In the genomic region with DNA sequence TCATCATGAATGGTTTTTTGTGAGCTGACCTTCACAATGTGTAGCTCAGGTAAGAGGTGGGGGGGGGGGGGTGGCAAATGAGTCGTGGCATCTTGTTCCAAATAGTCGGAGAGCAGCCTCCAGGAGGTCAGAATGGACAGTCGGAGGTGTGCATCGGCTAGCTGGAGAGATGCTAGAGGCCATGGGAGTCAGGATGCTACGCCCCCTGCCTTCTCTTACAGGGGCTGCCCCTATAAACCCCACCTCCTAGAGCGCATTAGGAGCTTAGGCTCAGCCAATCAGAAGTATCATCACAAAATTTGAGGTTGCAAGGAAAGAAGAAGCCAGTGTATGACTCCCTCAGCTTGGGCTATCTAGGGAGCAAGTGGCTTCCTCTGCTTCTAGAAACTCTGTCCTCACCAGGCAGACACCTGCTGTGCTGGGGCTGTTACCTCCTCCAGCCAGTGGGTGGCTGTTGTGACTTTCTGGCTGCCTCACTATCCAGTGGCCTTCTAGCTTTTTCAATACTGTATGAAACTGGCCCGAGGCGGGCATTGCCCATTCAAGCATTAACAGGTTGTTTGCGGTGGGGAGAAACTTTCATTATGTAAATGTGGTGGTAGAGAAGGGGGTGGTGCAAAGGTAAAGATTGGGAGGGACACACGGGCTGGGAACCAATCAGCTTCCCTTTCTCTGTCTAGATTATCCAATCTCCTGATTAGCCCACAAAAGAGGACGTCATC, we compare ENCODE assay signal across 9 mouse cellular contexts.
DNase-seq lines count a peak whose midpoint lies in the region; TF ChIP-seq lines count a peak whose summit lies in the region.
"Had no signal": no experiment of that assay in that cellular context is flagged by ENCODE, and none has a peak within 500 bp of the region (broad histone marks: within the 10 kb centered on the region; RNA-seq: fewer than 3 reads in every experiment).

No protein-coding gene starts in this region.

- TF ChIP-seq CTCF in CH12.LX (conservative IDR thresholded peaks at IDR 0.05 in 1 of 2, IDR thresholded peaks at IDR 0.05 in 1 of 2; ENCODE audit: low read depth in 2 of 2, low read length in 2 of 2): peak in 1 of 2 experiments; percentile 67; a peak in 2 of 4 replicates

- no peak overlapping the region for H3K27ac ChIP-seq in CH12.LX (ENCODE audit: insufficient read depth, low read depth)
- H3K27ac ChIP-seq: hindbrain, embryonic 14.5 days had no signal

- TF ChIP-seq EP300 in CH12.LX (IDR thresholded peaks at IDR 0.05; ENCODE audit: low read length): no peak

- DNase-seq in CH12.LX (ENCODE audit: extremely low read depth): peak; percentile 94
- DNase-seq in c-Kit-positive CD71-negative TER-119-negative erythroid progenitor cells, embryonic 14.5 days (ENCODE audit: low read depth): peak; percentile 22
- peak; percentile 52 to 62 for DNase-seq in kidney, postnatal 36 days
- DNase-seq in skeletal muscle tissue, adult 2 months (ENCODE audit: low read depth, low spot score): peak; percentile 4
- no peak for DNase-seq in embryo, embryonic 10.5 days (ENCODE audit: low spot score)
- no peak for DNase-seq in cerebellum, postnatal 25 days
- no peak for DNase-seq in cerebellum, postnatal 4 days (ENCODE audit: low spot score in 2 of 2)
- DNase-seq: adrenal gland, adult 8-10 months had no signal

- 0 out of 2 replicates have a peak overlapping the region, but pooled peaks have one; percentile 26 for H3K4me2 ChIP-seq in CH12.LX (ENCODE audit: insufficient read depth, low read depth, poor library complexity, severe bottlenecking)
- H3K4me2 ChIP-seq: hindbrain, embryonic 14.5 days had no signal

- peaks cover 7 to 25% of the 10 kb centered on the region in 2 experiments; a peak in 3 of 4 replicates for H3K4me1 ChIP-seq in CH12.LX (ENCODE audit: control insufficient read depth in 1 of 2, insufficient read depth in 2 of 2)

- dilution Hi-C loops in CH12.LX (cut with MboI; ENCODE audit: extremely low pct_ligation_motif_present, extremely low pct_unique_long_range_greater_than_20kb, low sequenced_read_pairs): no loop called here

- no peak for TF ChIP-seq POLR2A in CH12.LX (IDR thresholded peaks at IDR 0.05; ENCODE audit: low read depth, low read length)

- peaks cover 29% of the 10 kb centered on the region for H3K27me3 ChIP-seq in CH12.LX (replicated peaks)

- in situ Hi-C loops in CH12.LX (cut with MboI; ENCODE audit: low pct_ligation_motif_present, low pct_unique_long_range_greater_than_20kb, low sequenced_read_pairs): no loop called here

- TF ChIP-seq RAD21 in CH12.LX (IDR thresholded peaks at IDR 0.05; ENCODE audit: low read depth, low read length): peak; percentile 29

- no peak overlapping the region for H3K9ac ChIP-seq in CH12.LX (ENCODE audit: insufficient read depth, low read depth)
- H3K9ac ChIP-seq: hindbrain, embryonic 14.5 days had no signal

- no peaks in the 10 kb centered on the region for H3K36me3 ChIP-seq in CH12.LX (replicated peaks in 1 of 2; ENCODE audit: control insufficient read depth in 1 of 2, insufficient read depth in 1 of 2, low read length in 1 of 2)

- peaks cover 2% of the 10 kb centered on the region for H3K9me3 ChIP-seq in CH12.LX (replicated peaks; ENCODE audit: low read length)

- no peaks in the 10 kb centered on the region for H3K79me2 ChIP-seq in CH12.LX (replicated peaks; ENCODE audit: control insufficient read depth, extremely low read depth, insufficient read depth, poor library complexity, severe bottlenecking)

- no peak overlapping the region for H3K4me3 ChIP-seq in CH12.LX (replicated peaks in 1 of 3; ENCODE audit: low read depth in 2 of 3, low read length in 2 of 3, poor library complexity in 1 of 3)

TF ChIP-seq in CH12.LX, 34 proteins besides CTCF, POLR2A, EP300 and RAD21:
- TF ChIP-seq ELF1 (IDR thresholded peaks at IDR 0.05; ENCODE audit: low read depth, low read length): no peak
- TF ChIP-seq RCOR1 (conservative IDR thresholded peaks at IDR 0.05; ENCODE audit: low read depth, low read length): 0 out of 2 replicates have a peak, but pooled peaks have one; percentile 38
- no peak for TF ChIP-seq GABPA (IDR thresholded peaks at IDR 0.05; ENCODE audit: insufficient replicate concordance, low read depth, low read length)
- no peak for TF ChIP-seq MYC (IDR thresholded peaks at IDR 0.05; ENCODE audit: low read depth, low read length)
- TF ChIP-seq ZMIZ1 (IDR thresholded peaks at IDR 0.05; ENCODE audit: low read depth, low read length): no peak
- no peak for TF ChIP-seq POLR2AphosphoS2 (IDR thresholded peaks at IDR 0.05; ENCODE audit: low read depth, low read length)
- no peak for TF ChIP-seq MAX (IDR thresholded peaks at IDR 0.05; ENCODE audit: low read length)
- no peak for TF ChIP-seq USF1 (IDR thresholded peaks at IDR 0.05; ENCODE audit: low read depth, low read length)
- no peak for TF ChIP-seq HCFC1 (IDR thresholded peaks at IDR 0.05; ENCODE audit: low read depth, low read length)
- peak; percentile 64; the same call in 1 of the 2 replicates for TF ChIP-seq E2F4 (IDR thresholded peaks at IDR 0.05; ENCODE audit: insufficient replicate concordance, low read depth, low read length)
- no peak for TF ChIP-seq USF2 (conservative IDR thresholded peaks at IDR 0.05; ENCODE audit: low read depth, low read length)
- TF ChIP-seq JUND (conservative IDR thresholded peaks at IDR 0.05; ENCODE audit: low read depth, low read length): no peak
- TF ChIP-seq IRF4 (IDR thresholded peaks at IDR 0.05; ENCODE audit: low read depth, low read length): peak; percentile 70; the same call in 1 of the 2 replicates
- peak; percentile 26 for TF ChIP-seq SMC3 (IDR thresholded peaks at IDR 0.05; ENCODE audit: low read depth, low read length)
- TF ChIP-seq NRF1 (IDR thresholded peaks at IDR 0.05; ENCODE audit: low read depth, low read length): no peak
- peak; percentile 86 for TF ChIP-seq MAFK (IDR thresholded peaks at IDR 0.05; ENCODE audit: insufficient replicate concordance, low read length)
- TF ChIP-seq CHD2 (IDR thresholded peaks at IDR 0.05; ENCODE audit: low read length): no peak
- TF ChIP-seq TBP (conservative IDR thresholded peaks at IDR 0.05; ENCODE audit: low read depth, low read length): no peak
- no peak for TF ChIP-seq ZC3H11A (IDR thresholded peaks at IDR 0.05; ENCODE audit: low read depth, low read length)
- TF ChIP-seq NELFE (IDR thresholded peaks at IDR 0.05; ENCODE audit: low read depth, low read length): no peak
- no peak for TF ChIP-seq ETS1 (conservative IDR thresholded peaks at IDR 0.05; ENCODE audit: low read depth, low read length)
- TF ChIP-seq CHD1 (IDR thresholded peaks at IDR 0.05; ENCODE audit: low read depth, low read length): no peak
- no peak for TF ChIP-seq SIN3A (IDR thresholded peaks at IDR 0.05; ENCODE audit: low read length)
- no peak for TF ChIP-seq JUN (IDR thresholded peaks at IDR 0.05; ENCODE audit: insufficient read depth, low read depth, low read length)
- TF ChIP-seq MXI1 (IDR thresholded peaks at IDR 0.05; ENCODE audit: low read depth, low read length): no peak
- TF ChIP-seq KAT2A (IDR thresholded peaks at IDR 0.05; ENCODE audit: insufficient replicate concordance, low read length): no peak
- peak; percentile 11; the same call in 1 of the 2 replicates for TF ChIP-seq TCF12 (IDR thresholded peaks at IDR 0.05; ENCODE audit: low read depth, low read length)
- no peak for TF ChIP-seq MAZ (IDR thresholded peaks at IDR 0.05; ENCODE audit: low read depth, low read length)
- TF ChIP-seq PAX5 (IDR thresholded peaks at IDR 0.05; ENCODE audit: low read length): no peak
- TF ChIP-seq ZKSCAN1 (IDR thresholded peaks at IDR 0.05; ENCODE audit: borderline replicate concordance, low read depth, low read length): no peak
- peak; percentile 55; the same call in 1 of the 2 replicates for TF ChIP-seq BHLHE40 (IDR thresholded peaks at IDR 0.05; ENCODE audit: low read depth, low read length)
- TF ChIP-seq ZNF384 (IDR thresholded peaks at IDR 0.05; ENCODE audit: low read depth, low read length): no peak
- peak; percentile 46; the same call in 1 of the 2 replicates for TF ChIP-seq MEF2A (IDR thresholded peaks at IDR 0.05; ENCODE audit: borderline replicate concordance, low read depth, low read length)
- TF ChIP-seq UBTF (IDR thresholded peaks at IDR 0.05; ENCODE audit: low read depth, low read length): no peak
TF ChIP-seq in CH12.LX: peak in this region for 8.

Comparison
In these comparisons a context has a peak if more than half of its experiments do, and no peak if none do; other contexts are left out.
1. DNase-seq: peak in CH12.LX (single experiment), c-Kit-positive CD71-negative TER-119-negative erythroid progenitor cells, embryonic 14.5 days (single experiment), kidney, postnatal 36 days (2 of 2) and skeletal muscle tissue, adult 2 months (single experiment); none in embryo, embryonic 10.5 days (single experiment), cerebellum, postnatal 25 days (0 of 2) and cerebellum, postnatal 4 days (0 of 2).